Mouse (Mus musculus): ENCODE measurements around the gene Apex2.

Gene Apex2

DNA sequence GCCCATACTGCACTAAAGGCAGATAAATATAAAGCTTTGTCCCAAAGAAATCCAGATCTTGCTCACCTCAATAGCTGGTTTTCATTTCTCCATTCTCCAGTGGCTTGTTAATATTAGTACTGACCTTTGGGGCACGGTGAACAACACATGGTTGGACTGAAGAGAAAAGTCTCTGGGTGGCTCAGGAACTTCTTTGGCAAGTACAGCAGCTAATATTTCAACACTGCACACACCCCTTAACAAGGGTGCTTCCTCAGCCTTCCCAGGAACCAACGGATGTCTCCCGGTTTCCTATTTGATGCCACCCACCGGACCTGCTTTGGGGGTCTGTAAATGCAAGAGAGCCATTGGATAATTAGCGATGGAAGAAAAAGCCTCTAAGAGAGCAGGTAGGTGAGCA lies at the start of gene Apex2:
TSS of gene Apex2 (minus strand) at position 173 of the 400 bp plus-strand sequence.
- DNase-seq (ENCODE audit: low spot score in 2 of 2) = no peak

DNA sequence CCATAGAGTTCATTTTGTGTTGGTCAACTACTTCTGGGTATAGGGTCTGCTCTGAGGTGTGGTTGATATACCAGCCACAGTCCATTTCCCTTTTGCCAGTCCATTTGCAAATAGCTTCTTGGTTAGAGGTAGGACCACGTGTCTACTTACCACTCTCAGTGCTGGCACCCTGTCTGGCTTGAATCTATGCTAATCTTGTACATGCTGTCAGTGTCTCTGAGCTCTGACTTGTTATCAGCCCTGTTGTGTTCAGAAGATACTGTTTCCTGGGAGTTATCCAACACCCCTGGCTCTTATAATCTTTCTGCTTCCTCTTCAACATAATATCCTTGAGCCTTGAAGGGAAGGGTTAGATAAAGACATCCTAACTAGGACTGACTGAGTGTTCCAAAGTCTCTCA lies 46.8 kb upstream of the Apex2 start:
- no peak for DNase-seq (ENCODE audit: low spot score in 2 of 2)

GRCm38 (mm10) chrX:150598882-150599281 lies 9.2 kb upstream of the Apex2 start:
- no peak for DNase-seq (ENCODE audit: low spot score in 2 of 2)

DNA sequence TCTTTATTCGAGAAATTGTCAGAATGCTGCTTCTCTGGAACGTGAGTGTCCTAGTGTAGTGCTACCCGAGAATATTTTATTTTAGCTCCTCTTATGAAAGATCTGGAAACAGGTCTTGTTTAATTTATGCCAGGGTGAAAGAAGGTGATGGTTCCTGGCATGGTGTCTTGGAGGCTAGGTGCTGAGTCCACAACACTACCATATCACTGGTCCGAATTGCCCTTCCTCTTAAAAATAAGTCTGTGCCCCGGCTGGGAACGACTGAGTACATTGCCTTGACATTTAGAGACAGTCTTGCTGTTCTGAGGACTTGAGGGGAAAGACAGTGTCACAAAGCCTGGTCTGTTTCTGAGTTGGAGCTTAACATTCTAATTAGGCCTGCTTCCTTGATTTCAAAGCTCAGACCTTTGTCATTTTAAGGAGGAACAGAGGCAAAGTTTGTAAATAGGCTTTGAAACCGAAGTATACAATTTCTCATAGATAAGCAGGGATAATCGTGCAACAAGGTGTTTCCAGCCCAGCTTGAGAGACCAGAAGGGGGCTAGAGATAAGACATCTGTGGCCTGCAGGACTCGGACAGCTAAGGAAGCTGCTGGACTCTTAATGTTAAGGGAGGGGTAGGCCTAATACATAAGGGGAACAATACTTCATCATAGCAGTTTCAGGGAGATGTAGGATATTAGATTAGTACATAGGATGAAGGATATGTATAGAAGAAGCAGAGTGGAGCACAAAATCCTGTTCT lies 5.5 kb upstream of the Apex2 start:
- DNase-seq (ENCODE audit: low spot score in 2 of 2) = no peak

- no peak for DNase-seq (ENCODE audit: low spot score in 2 of 2)
These were observed 4.5 kb upstream of the Apex2 start for GRCm38 (mm10) chrX:150594176-150594575.

DNA sequence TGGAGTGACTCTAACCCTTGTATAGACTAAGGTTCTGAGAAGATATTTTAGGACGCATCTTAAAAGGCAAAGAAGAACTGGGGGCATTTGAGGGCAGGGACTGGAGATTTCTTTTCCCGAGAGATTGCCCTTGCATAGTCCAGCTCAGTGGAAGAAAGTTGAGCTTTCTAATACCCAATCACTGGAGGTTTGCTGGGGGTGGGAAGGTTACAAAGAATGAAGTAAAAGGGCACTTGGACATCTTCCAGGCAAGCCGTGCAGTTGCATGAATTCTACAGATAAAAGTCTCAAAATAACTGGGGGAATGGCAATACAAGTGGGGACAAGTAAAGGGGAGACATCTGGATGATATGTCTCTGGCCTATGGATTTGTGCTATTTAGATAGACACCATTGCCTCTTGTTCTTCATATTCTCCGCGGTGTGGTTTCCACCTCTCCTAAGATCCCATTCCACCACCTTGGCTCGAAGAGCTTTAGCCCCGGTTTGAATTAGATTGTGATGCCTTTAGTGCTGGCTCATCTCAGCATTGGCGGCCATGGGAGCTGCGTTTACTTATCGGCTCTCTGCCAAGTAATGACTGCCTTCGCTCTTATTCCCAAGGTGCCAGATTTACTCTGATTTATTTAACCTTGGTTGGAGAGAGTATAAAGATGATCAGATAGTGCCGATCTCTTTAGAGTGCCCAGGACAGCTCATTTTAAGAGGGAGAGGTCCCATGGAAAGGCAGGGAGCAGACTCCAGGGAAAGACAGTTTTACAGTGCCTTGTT lies 3.8 kb upstream of the Apex2 start:
- no peak for DNase-seq (ENCODE audit: low spot score in 2 of 2)

GRCm38 (mm10) chrX:150588023-150588764 lies 1.5 kb downstream of the Apex2 start, which contains the start of gene Pfkfb1:
Gene Pfkfb1, plus strand, starts transcription at chrX:150588229.
- peak; percentile 78 to 79 for DNase-seq (ENCODE audit: low spot score in 2 of 2)

DNA sequence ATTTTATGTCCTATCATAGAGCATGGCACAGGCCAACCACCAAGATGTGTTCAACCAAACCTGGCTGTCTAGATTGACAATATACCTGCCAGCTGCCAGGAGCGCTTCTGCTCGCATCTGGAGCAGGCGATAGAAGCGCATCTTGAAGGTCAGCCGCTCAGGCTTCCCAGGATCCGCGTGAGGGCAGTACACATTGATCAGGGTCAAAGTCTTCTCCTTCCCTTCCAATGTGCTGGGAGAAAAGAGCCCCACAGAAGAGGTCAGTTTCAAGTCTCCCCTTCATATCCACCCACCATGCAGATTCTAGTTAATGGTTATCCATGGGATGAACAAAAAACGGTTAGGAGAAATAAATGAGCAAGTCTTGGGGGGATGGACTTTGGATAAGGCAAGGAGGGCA lies 4.6 kb downstream of the Apex2 start:
- DNase-seq (ENCODE audit: low spot score in 2 of 2) = no peak

- DNase-seq (ENCODE audit: low spot score in 2 of 2) = no peak
These were observed 7.7 kb downstream of the Apex2 start for GRCm38 (mm10) chrX:150581921-150582320.

DNA sequence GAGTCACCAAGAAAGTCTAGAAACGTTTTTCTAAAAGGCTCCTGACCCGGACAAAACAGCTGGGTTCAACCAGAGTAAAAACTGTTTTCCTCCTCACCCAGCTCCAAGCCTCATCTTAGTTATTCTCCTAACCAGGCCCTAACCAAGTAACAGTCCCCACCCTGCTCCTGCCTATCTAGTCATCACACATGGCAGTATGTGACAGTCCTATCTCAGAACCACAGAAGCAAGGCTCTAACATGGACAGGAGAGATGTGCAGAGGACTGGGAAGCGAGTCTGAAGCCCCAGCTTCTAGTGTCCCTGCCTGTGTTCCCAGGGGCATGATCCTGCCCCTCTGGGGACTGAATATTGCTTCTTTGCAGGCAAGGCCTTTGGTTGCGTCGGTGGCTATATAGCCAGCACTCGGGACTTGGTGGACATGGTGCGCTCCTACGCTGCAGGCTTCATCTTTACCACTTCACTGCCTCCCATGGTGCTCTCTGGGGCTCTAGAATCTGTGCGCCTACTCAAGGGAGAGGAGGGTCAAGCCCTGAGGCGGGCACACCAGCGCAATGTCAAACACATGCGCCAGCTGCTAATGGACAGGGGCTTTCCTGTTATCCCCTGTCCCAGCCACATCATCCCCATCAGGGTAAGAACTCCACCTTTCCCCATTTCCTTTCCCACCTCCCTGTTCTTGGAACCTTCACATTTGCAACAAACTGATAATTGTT lies 24.9 kb downstream of the Apex2 start:
- peak; percentile 16 to 57 for DNase-seq (ENCODE audit: low spot score in 2 of 2)

GRCm38 (mm10) chrX:150554032-150554431 lies 35.6 kb downstream of the Apex2 start:
- DNase-seq (ENCODE audit: low spot score in 2 of 2) = no peak

GRCm38 (mm10) chrX:150551986-150552385 lies 37.7 kb downstream of the Apex2 start:
- DNase-seq (ENCODE audit: low spot score in 2 of 2) = no peak

- peak; percentile 55 to 75 for DNase-seq (ENCODE audit: low spot score in 2 of 2)
These were observed 40.0 kb downstream of the Apex2 start for GRCm38 (mm10) chrX:150549639-150550038.

GRCm38 (mm10) chrX:150547239-150547638 lies 42.4 kb downstream of the Apex2 start, which contains the start of gene Alas2:
Gene Alas2, plus strand, starts transcription at chrX:150547375.
- DNase-seq (ENCODE audit: low spot score in 2 of 2) = peak in 1 of 2 experiments; percentile 1

GRCm38 (mm10) chrX:150541684-150542083 lies 48.0 kb downstream of the Apex2 start:
- DNase-seq (ENCODE audit: low spot score in 2 of 2) = no peak

DNA sequence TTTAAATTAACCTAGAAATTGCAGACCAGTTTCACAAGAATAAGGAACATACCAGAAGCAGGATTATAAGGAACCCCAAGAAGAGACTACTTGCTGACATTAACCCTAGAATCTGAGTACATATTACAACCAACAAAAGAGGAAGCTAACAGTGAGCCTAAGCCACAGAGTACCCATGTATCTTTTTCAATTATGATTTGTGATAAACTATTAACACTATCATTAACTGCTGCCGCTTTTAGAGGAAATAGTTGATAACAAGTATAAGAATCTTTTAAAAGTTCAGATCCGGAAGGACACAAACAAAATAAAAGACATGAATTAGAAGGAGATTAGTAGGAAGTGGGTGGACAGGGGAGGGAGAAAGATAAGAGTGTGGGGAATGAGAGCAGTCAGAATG lies 49.6 kb downstream of the Apex2 start:
- no peak for DNase-seq (ENCODE audit: low spot score in 2 of 2)

DNA sequence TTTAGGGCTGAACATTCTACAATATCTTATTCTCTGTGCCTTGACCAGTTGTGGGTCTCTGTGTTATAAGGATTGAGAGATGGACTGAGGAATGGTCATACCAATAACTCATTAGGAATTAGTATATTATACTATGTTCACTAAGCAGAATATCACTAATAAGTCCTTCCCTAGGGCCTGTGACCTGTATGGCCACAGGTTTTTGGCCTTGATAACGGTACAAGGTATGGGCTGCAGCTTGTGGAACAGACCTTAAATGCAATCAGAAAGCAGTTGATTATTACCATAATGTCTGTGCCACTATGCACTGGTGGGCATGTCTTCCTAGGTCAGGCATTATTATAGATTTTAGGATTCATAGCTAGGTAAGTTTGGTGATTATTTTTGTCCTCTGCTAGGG lies 73.2 kb downstream of the Apex2 start:
- peak in 1 of 2 experiments; percentile 0 for DNase-seq (ENCODE audit: low spot score in 2 of 2)

GRCm38 (mm10) chrX:150516015-150516414 lies 73.7 kb downstream of the Apex2 start:
- DNase-seq (ENCODE audit: low spot score in 2 of 2) = peak in 1 of 2 experiments; percentile 25

- no peak for DNase-seq (ENCODE audit: low spot score in 2 of 2)
These were observed 75.5 kb downstream of the Apex2 start for GRCm38 (mm10) chrX:150514127-150514526.

GRCm38 (mm10) chrX:150511274-150511673 lies 78.4 kb downstream of the Apex2 start:
- DNase-seq (ENCODE audit: low spot score in 2 of 2) = no peak

DNA sequence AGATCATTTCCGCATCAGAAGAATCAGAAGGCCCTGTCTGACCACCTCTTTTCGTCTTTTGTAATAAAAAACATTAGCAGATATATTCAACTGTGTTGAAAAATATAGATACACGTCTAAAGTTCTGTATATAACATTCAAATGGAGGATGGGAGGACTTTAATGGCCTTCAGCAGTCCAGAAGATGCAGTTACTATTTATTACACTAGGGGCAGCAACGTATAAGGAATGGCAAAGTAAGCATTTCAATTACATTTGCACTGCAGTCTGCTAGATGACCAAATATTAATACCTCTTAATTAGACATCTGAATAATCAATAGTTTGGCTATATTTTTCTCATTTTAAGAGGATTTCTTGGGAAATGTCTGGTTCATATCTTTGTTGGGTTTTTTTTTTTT lies 79.0 kb downstream of the Apex2 start:
- DNase-seq (ENCODE audit: low spot score in 2 of 2) = peak; percentile 19 to 50
